Mouse (Mus musculus): ENCODE measurements at regions not wholly inside any gene's neighbourhood (a gene's known extent, or its start where the extent isn't known, plus 50 kb on each side); places are given as distances from the start of the nearest gene placed in this dataset.

GRCm38 (mm10) chr14:73861782-73862181, 200.8 kb downstream of the Gm21750 start:
- ATAC-seq (replicated peaks; ENCODE audit: low FRiP score) (no peak), DNase-seq (ENCODE audit: low spot score) (peak; percentile 50)
- H3K4me3 ChIP-seq (ENCODE audit: low read depth, low read length) = no peak overlapping the region
- H3K36me3 ChIP-seq (ENCODE audit: control insufficient read depth, insufficient read depth, low read length) = no peaks in the 10 kb centered on the region
- H3K9ac ChIP-seq (ENCODE audit: low read length) = no peak overlapping the region
- no peak overlapping the region for H3K27ac ChIP-seq (ENCODE audit: low read depth, low read length)
- no peaks in the 10 kb centered on the region for H3K27me3 ChIP-seq (ENCODE audit: control insufficient read depth, insufficient read depth, low read length)
- H3K9me3 ChIP-seq (ENCODE audit: control insufficient read depth, low read length) = no peaks in the 10 kb centered on the region
- no peak overlapping the region for H3K4me2 ChIP-seq (ENCODE audit: low read depth, low read length, severe bottlenecking)
- WGBS = 50% methylated on average over 2 of the region's 2 CpGs
- H3K4me1 ChIP-seq (replicated peaks; ENCODE audit: control insufficient read depth, insufficient read depth, low read length) = no peaks in the 10 kb centered on the region

DNA sequence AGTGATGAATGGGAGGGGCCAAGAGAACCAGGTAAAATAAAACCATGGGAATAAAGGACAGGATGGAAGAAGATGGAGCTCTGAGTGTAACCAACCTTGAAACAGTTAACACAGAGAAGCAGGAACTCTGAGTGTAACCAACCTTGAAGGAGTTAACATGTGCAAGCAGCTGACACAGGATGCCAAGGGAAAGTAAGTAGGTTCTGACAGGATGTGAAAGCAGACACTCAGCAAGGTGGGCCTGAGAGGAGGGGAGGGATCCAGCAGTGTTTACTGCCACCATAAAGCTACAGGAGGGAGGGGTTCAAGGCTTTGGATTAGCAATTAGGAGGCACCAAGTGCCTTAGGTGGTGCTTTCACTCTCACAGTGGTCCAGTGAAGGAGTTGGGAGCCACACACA, 213.3 kb downstream of the Gm21750 start:
- no peak overlapping the region for H3K9ac ChIP-seq (ENCODE audit: low read length)
- no peaks in the 10 kb centered on the region for H3K9me3 ChIP-seq (ENCODE audit: control insufficient read depth, low read length)
- no peak overlapping the region for H3K4me2 ChIP-seq (ENCODE audit: low read depth, low read length, severe bottlenecking)
- H3K27me3 ChIP-seq (ENCODE audit: control insufficient read depth, insufficient read depth, low read length) = no peaks in the 10 kb centered on the region
- no peak overlapping the region for H3K4me3 ChIP-seq (ENCODE audit: low read depth, low read length)
- ATAC-seq (replicated peaks; ENCODE audit: low FRiP score) = no peak
- DNase-seq (ENCODE audit: low spot score) = no peak
- no peaks in the 10 kb centered on the region for H3K4me1 ChIP-seq (replicated peaks; ENCODE audit: control insufficient read depth, insufficient read depth, low read length)
- H3K36me3 ChIP-seq (ENCODE audit: control insufficient read depth, insufficient read depth, low read length) = no peaks in the 10 kb centered on the region
- H3K27ac ChIP-seq (ENCODE audit: low read depth, low read length) = no peak overlapping the region

GRCm38 (mm10) chr14:73875916-73876315, 214.9 kb downstream of the Gm21750 start:
- DNase-seq (ENCODE audit: low spot score) (no peak), ATAC-seq (replicated peaks; ENCODE audit: low FRiP score) (no peak)
- WGBS = 86% methylated on average over 3 of the region's 3 CpGs
- Histone ChIP-seq H3K9me3 (ENCODE audit: control insufficient read depth, low read length) (no peaks in the 10 kb centered on the region), H3K4me1 (replicated peaks; ENCODE audit: control insufficient read depth, insufficient read depth, low read length) (no peaks in the 10 kb centered on the region), H3K27ac (ENCODE audit: low read depth, low read length) (no peak overlapping the region), H3K4me3 (ENCODE audit: low read depth, low read length) (no peak overlapping the region), H3K27me3 (ENCODE audit: control insufficient read depth, insufficient read depth, low read length) (no peaks in the 10 kb centered on the region), H3K36me3 (ENCODE audit: control insufficient read depth, insufficient read depth, low read length) (no peaks in the 10 kb centered on the region), H3K4me2 (ENCODE audit: low read depth, low read length, severe bottlenecking) (no peak overlapping the region), H3K9ac (ENCODE audit: low read length) (no peak overlapping the region)

DNA sequence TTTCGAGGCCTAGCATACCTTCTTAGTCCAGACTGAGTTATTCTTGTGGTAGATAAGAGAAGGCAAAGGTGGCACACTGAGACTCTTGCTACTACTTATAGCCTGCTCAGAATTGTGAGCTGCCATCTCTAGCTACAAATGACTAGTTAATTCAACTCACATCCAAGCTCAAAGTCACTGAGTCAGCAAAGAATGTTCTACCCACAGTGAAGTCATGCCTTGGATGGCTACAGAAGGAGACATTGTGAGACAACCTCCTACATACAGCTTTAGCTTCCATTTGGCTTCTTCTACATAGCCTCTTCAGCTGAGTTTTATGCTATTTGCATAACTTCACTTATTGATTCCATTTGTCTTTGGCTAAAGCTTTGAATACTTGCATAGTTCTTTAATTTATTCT, 217.2 kb downstream of the Gm21750 start:
- H3K27ac ChIP-seq (ENCODE audit: low read depth, low read length) = no peak overlapping the region
- no peak overlapping the region for H3K4me3 ChIP-seq (ENCODE audit: low read depth, low read length)
- no peaks in the 10 kb centered on the region for H3K4me1 ChIP-seq (replicated peaks; ENCODE audit: control insufficient read depth, insufficient read depth, low read length)
- no peak overlapping the region for H3K4me2 ChIP-seq (ENCODE audit: low read depth, low read length, severe bottlenecking)
- no peaks in the 10 kb centered on the region for H3K9me3 ChIP-seq (ENCODE audit: control insufficient read depth, low read length)
- no peak overlapping the region for H3K9ac ChIP-seq (ENCODE audit: low read length)
- no peaks in the 10 kb centered on the region for H3K36me3 ChIP-seq (ENCODE audit: control insufficient read depth, insufficient read depth, low read length)
- DNase-seq (ENCODE audit: low spot score) (no peak), ATAC-seq (replicated peaks; ENCODE audit: low FRiP score) (no peak)
- no peaks in the 10 kb centered on the region for H3K27me3 ChIP-seq (ENCODE audit: control insufficient read depth, insufficient read depth, low read length)
- WGBS = 82% methylated on average over 1 of the region's 1 CpGs

GRCm38 (mm10) chr14:73878866-73879419, 217.9 kb downstream of the Gm21750 start:
- DNase-seq (ENCODE audit: low spot score) (no peak), ATAC-seq (replicated peaks; ENCODE audit: low FRiP score) (no peak)
- Histone ChIP-seq H3K9ac (ENCODE audit: low read length) (no peak overlapping the region), H3K27ac (ENCODE audit: low read depth, low read length) (no peak overlapping the region), H3K36me3 (ENCODE audit: control insufficient read depth, insufficient read depth, low read length) (no peaks in the 10 kb centered on the region), H3K4me1 (replicated peaks; ENCODE audit: control insufficient read depth, insufficient read depth, low read length) (no peaks in the 10 kb centered on the region), H3K9me3 (ENCODE audit: control insufficient read depth, low read length) (no peaks in the 10 kb centered on the region), H3K27me3 (ENCODE audit: control insufficient read depth, insufficient read depth, low read length) (no peaks in the 10 kb centered on the region), H3K4me2 (ENCODE audit: low read depth, low read length, severe bottlenecking) (no peak overlapping the region), H3K4me3 (ENCODE audit: low read depth, low read length) (no peak overlapping the region)
- WGBS = 86% methylated on average over 3 of the region's 3 CpGs

GRCm38 (mm10) chr14:73891451-73891850, 230.4 kb downstream of the Gm21750 start:
- Histone ChIP-seq H3K9me3 (ENCODE audit: control insufficient read depth, low read length) (no peaks in the 10 kb centered on the region), H3K9ac (ENCODE audit: low read length) (no peak overlapping the region), H3K4me3 (ENCODE audit: low read depth, low read length) (no peak overlapping the region), H3K27ac (ENCODE audit: low read depth, low read length) (no peak overlapping the region), H3K27me3 (ENCODE audit: control insufficient read depth, insufficient read depth, low read length) (no peaks in the 10 kb centered on the region), H3K36me3 (ENCODE audit: control insufficient read depth, insufficient read depth, low read length) (no peaks in the 10 kb centered on the region), H3K4me1 (replicated peaks; ENCODE audit: control insufficient read depth, insufficient read depth, low read length) (no peaks in the 10 kb centered on the region), H3K4me2 (ENCODE audit: low read depth, low read length, severe bottlenecking) (no peak overlapping the region)
- DNase-seq (ENCODE audit: low spot score) = no peak
- no peak for ATAC-seq (replicated peaks; ENCODE audit: low FRiP score)
- 77% methylated on average over 2 of the region's 2 CpGs for WGBS

- H3K4me2 ChIP-seq (ENCODE audit: low read depth, low read length, severe bottlenecking) = no peak overlapping the region
These were observed 233.8 kb downstream of the Gm21750 start for GRCm38 (mm10) chr14:73894844-73895243.

DNA sequence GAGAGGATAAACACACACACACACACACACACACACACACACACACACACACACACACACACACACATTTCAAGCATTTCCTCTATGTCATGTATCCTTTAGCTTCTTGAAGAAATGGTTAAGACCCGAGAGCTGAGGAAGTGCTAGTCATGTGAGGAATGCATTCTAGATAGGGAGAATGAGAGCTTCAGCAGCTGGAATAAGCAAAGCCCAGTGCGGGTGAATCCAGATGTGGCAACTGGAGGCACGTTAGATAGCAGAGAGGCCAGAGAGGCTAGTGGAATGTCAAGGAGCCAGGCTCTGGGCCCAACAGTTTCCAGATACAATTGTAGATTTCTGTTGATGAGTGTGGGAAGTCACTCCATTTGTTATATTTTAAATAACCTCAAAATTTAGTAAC, 234.2 kb downstream of the Gm21750 start:
- Histone ChIP-seq H3K9me3 (ENCODE audit: control insufficient read depth, low read length) (no peaks in the 10 kb centered on the region), H3K4me3 (ENCODE audit: low read depth, low read length) (no peak overlapping the region), H3K4me1 (replicated peaks; ENCODE audit: control insufficient read depth, insufficient read depth, low read length) (no peaks in the 10 kb centered on the region), H3K27ac (ENCODE audit: low read depth, low read length) (no peak overlapping the region), H3K27me3 (ENCODE audit: control insufficient read depth, insufficient read depth, low read length) (no peaks in the 10 kb centered on the region), H3K4me2 (ENCODE audit: low read depth, low read length, severe bottlenecking) (no peak overlapping the region), H3K9ac (ENCODE audit: low read length) (no peak overlapping the region), H3K36me3 (ENCODE audit: control insufficient read depth, insufficient read depth, low read length) (no peaks in the 10 kb centered on the region)
- DNase-seq (ENCODE audit: low spot score) (no peak), ATAC-seq (replicated peaks; ENCODE audit: low FRiP score) (no peak)
- 71% methylated on average over 3 of the region's 3 CpGs for WGBS

More at GRCm38 (mm10) chr14:73894844-73895243, 233.8 kb downstream of the Gm21750 start:
- Histone ChIP-seq H3K9me3 (ENCODE audit: control insufficient read depth, low read length) (no peaks in the 10 kb centered on the region), H3K27me3 (ENCODE audit: control insufficient read depth, insufficient read depth, low read length) (no peaks in the 10 kb centered on the region), H3K27ac (ENCODE audit: low read depth, low read length) (no peak overlapping the region), H3K4me3 (ENCODE audit: low read depth, low read length) (no peak overlapping the region), H3K9ac (ENCODE audit: low read length) (no peak overlapping the region), H3K36me3 (ENCODE audit: control insufficient read depth, insufficient read depth, low read length) (no peaks in the 10 kb centered on the region), H3K4me1 (replicated peaks; ENCODE audit: control insufficient read depth, insufficient read depth, low read length) (no peaks in the 10 kb centered on the region)
- no peak for DNase-seq (ENCODE audit: low spot score)
- ATAC-seq (replicated peaks; ENCODE audit: low FRiP score) = no peak
- WGBS = 78% methylated on average over 2 of the region's 2 CpGs

- Histone ChIP-seq H3K4me2 (ENCODE audit: low read depth, low read length, severe bottlenecking) (no peak overlapping the region), H3K9ac (ENCODE audit: low read length) (no peak overlapping the region), H3K27me3 (ENCODE audit: control insufficient read depth, insufficient read depth, low read length) (no peaks in the 10 kb centered on the region), H3K4me3 (ENCODE audit: low read depth, low read length) (no peak overlapping the region), H3K36me3 (ENCODE audit: control insufficient read depth, insufficient read depth, low read length) (no peaks in the 10 kb centered on the region), H3K27ac (ENCODE audit: low read depth, low read length) (no peak overlapping the region), H3K4me1 (replicated peaks; ENCODE audit: control insufficient read depth, insufficient read depth, low read length) (no peaks in the 10 kb centered on the region), H3K9me3 (ENCODE audit: control insufficient read depth, low read length) (no peaks in the 10 kb centered on the region)
- no peak for ATAC-seq (replicated peaks; ENCODE audit: low FRiP score)
- no peak for DNase-seq (ENCODE audit: low spot score)
These were observed 238.1 kb downstream of the Gm21750 start for GRCm38 (mm10) chr14:73899078-73899477.
